Mouse (Mus musculus) MEL (cell line): ENCODE measurements around the gene Ctdnep1. TPM values are rescaled to one million over a fixed set of nuclear protein-coding genes. Genes with fewer than 3 reads are reported as not detected.

Experiments
- DNase-seq: peaks from one replicate; pipeline ENCODE4 v3.0.0; 2011; ENCODE audit warnings: low read depth, low spot score
- H3K27ac ChIP-seq: 2 replicates; pipeline ENCODE4 v1.5.1; 2012; ENCODE audit warnings: low read depth, mild to moderate bottlenecking, control low read depth, low read length, moderate library complexity; ENCODE audit not compliant: control insufficient read depth
- H3K27me3 ChIP-seq, 2 experiments: fragments of 150-350 bp in 1 of 2; sonication (generic) in 1 of 2; 2 replicates each; pipeline ENCODE4 v1.6.1; 2012; ENCODE audit warnings: low read length in 2 of 2, mild to moderate bottlenecking in 2 of 2, improper control_type of control experiment in 1 of 2, moderate library complexity in 1 of 2; ENCODE audit not compliant: insufficient read depth in 2 of 2, control insufficient read depth in 1 of 2
- H3K36me3 ChIP-seq, 2 experiments: 2 replicates each; pipeline ENCODE4 v1.6.1; 2012 to 2014; ENCODE audit warnings: low read length in 2 of 2, improper control_type of control experiment in 1 of 2, inconsistent platforms in 1 of 2, mild to moderate bottlenecking in 1 of 2; ENCODE audit not compliant: insufficient read depth in 2 of 2, control insufficient read depth in 1 of 2
- H3K4me1 ChIP-seq, 2 experiments: fragments of 150-350 bp in 1 of 2; sonication (generic) in 1 of 2; 2 replicates each; pipeline ENCODE4 v1.6.1; 2012; ENCODE audit warnings: low read length in 2 of 2, improper control_type of control experiment in 1 of 2, mild to moderate bottlenecking in 1 of 2; ENCODE audit not compliant: insufficient read depth in 2 of 2, control insufficient read depth in 1 of 2
- H3K4me3 ChIP-seq, 2 experiments: fragments of 150-350 bp in 1 of 2; sonication (generic) in 1 of 2; 2 replicates each; pipeline ENCODE4 v1.5.1; 2012; ENCODE audit warnings: low read depth in 2 of 2, low read length in 2 of 2, mild to moderate bottlenecking in 2 of 2, moderate library complexity in 2 of 2, control low read depth in 1 of 2, improper control_type of control experiment in 1 of 2; ENCODE audit not compliant: control insufficient read depth in 1 of 2, insufficient read depth in 1 of 2
- H3K79me2 ChIP-seq: 2 replicates; pipeline ENCODE4 v1.6.1; 2012; ENCODE audit warnings: mild to moderate bottlenecking, low read length, moderate library complexity; ENCODE audit not compliant: control insufficient read depth, poor library complexity, insufficient read depth
- H3K9ac ChIP-seq: 2 replicates; pipeline ENCODE4 v1.6.1; 2012; ENCODE audit warnings: low read depth, mild to moderate bottlenecking, control low read depth, low read length, moderate library complexity; ENCODE audit not compliant: control insufficient read depth, poor library complexity, severe bottlenecking
- H3K9me3 ChIP-seq: fragments of 150-350 bp; sonication (generic); replicated peaks from 2 replicates; pipeline ENCODE4 v1.6.1; 2012; ENCODE audit warnings: mild to moderate bottlenecking, low read length, improper control_type of control experiment, moderate library complexity; ENCODE audit not compliant: insufficient read depth
- BHLHE40 ChIP-seq: IDR thresholded peaks from 2 replicates; pipeline ENCODE4 v1.6.1; 2012; ENCODE audit warnings: low read depth, mild to moderate bottlenecking, inconsistent platforms, low read length, improper control_type of control experiment, borderline replicate concordance
- CHD1 ChIP-seq: IDR thresholded peaks from 2 replicates; pipeline ENCODE4 v1.6.1; 2012; ENCODE audit warnings: low read depth, mild to moderate bottlenecking, inconsistent platforms, low read length, improper control_type of control experiment
- CHD2 ChIP-seq: IDR thresholded peaks from 2 replicates; pipeline ENCODE4 v1.6.1; 2011; ENCODE audit warnings: low read length, improper control_type of control experiment
- CTCF ChIP-seq, 3 experiments: IDR thresholded peaks in 2 of 3; conservative IDR thresholded peaks in 1 of 3; 2 replicates each; pipeline ENCODE4 v1.5.1; 2011 to 2012; ENCODE audit warnings: low read length in 3 of 3, low read depth in 2 of 3, mild to moderate bottlenecking in 2 of 3, improper control_type of control experiment in 1 of 3, inconsistent platforms in 1 of 3, mixed read lengths in 1 of 3, moderate library complexity in 1 of 3; ENCODE audit not compliant: control insufficient read depth in 1 of 3, insufficient read depth in 1 of 3, poor library complexity in 1 of 3, severe bottlenecking in 1 of 3
- E2F4 ChIP-seq: IDR thresholded peaks from 2 replicates; pipeline ENCODE4 v1.6.1; 2011; ENCODE audit warnings: low read depth, low read length, improper control_type of control experiment, borderline replicate concordance
- ELF1 ChIP-seq: IDR thresholded peaks from 2 replicates; pipeline ENCODE4 v1.6.1; 2014; ENCODE audit warnings: low read depth, mild to moderate bottlenecking, inconsistent platforms, low read length, improper control_type of control experiment, moderate library complexity
- EP300 ChIP-seq, 2 experiments: IDR thresholded peaks; 2 replicates each; pipeline ENCODE4 v1.6.1; 2011; ENCODE audit warnings: improper control_type of control experiment in 2 of 2, low read length in 2 of 2, low read depth in 1 of 2, mild to moderate bottlenecking in 1 of 2
- ETS1 ChIP-seq: IDR thresholded peaks from 2 replicates; pipeline ENCODE4 v1.6.1; 2012; ENCODE audit warnings: low read depth, mild to moderate bottlenecking, inconsistent platforms, low read length, improper control_type of control experiment, moderate library complexity
- GABPA ChIP-seq: IDR thresholded peaks from 2 replicates; pipeline ENCODE4 v1.6.1; 2012; ENCODE audit warnings: low read depth, mild to moderate bottlenecking, inconsistent platforms, low read length, improper control_type of control experiment, moderate library complexity
- GATA1 ChIP-seq: IDR thresholded peaks from 2 replicates; pipeline ENCODE4 v1.6.1; 2011; ENCODE audit warnings: low read depth, low read length, improper control_type of control experiment
- HCFC1 ChIP-seq: IDR thresholded peaks from 2 replicates; pipeline ENCODE4 v1.6.1; 2012; ENCODE audit warnings: low read depth, mild to moderate bottlenecking, inconsistent platforms, low read length, improper control_type of control experiment, moderate library complexity
- JUND ChIP-seq: IDR thresholded peaks from 2 replicates; pipeline ENCODE4 v1.6.1; 2011; ENCODE audit warnings: low read depth, mild to moderate bottlenecking, improper control_type of control experiment, low read length
- MAFK ChIP-seq: IDR thresholded peaks from 2 replicates; pipeline ENCODE4 v1.6.1; 2011; ENCODE audit warnings: low read depth, mild to moderate bottlenecking, low read length, improper control_type of control experiment, borderline replicate concordance
- MAX ChIP-seq: IDR thresholded peaks from 2 replicates; pipeline ENCODE4 v1.6.1; 2011; ENCODE audit warnings: low read length, improper control_type of control experiment
- MAZ ChIP-seq: IDR thresholded peaks from 2 replicates; pipeline ENCODE4 v1.6.1; 2012; ENCODE audit warnings: low read depth, mild to moderate bottlenecking, inconsistent platforms, low read length, improper control_type of control experiment
- MEF2A ChIP-seq: IDR thresholded peaks from 2 replicates; pipeline ENCODE4 v1.6.1; 2014; ENCODE audit warnings: low read depth, mild to moderate bottlenecking, inconsistent platforms, low read length, improper control_type of control experiment; ENCODE audit not compliant: poor library complexity, insufficient replicate concordance, severe bottlenecking; ENCODE audit errors: extremely low read depth
- MXI1 ChIP-seq: IDR thresholded peaks from 2 replicates; pipeline ENCODE4 v1.6.1; 2011; ENCODE audit warnings: mild to moderate bottlenecking, low read depth, low read length, improper control_type of control experiment
- MYB ChIP-seq: IDR thresholded peaks from 2 replicates; pipeline ENCODE4 v1.6.1; 2011; ENCODE audit warnings: mild to moderate bottlenecking, low read depth, low read length, improper control_type of control experiment
- MYC ChIP-seq: IDR thresholded peaks from 2 replicates; pipeline ENCODE4 v1.6.1; 2011; ENCODE audit warnings: low read depth, mild to moderate bottlenecking, low read length, improper control_type of control experiment, moderate library complexity
- NELFE ChIP-seq: IDR thresholded peaks from 2 replicates; pipeline ENCODE4 v1.6.1; 2011; ENCODE audit warnings: low read depth, low read length, improper control_type of control experiment
- POLR2A ChIP-seq, 2 experiments: IDR thresholded peaks; 2 replicates each; pipeline ENCODE4 v1.6.1; 2011 to 2012; ENCODE audit warnings: low read length in 2 of 2, mild to moderate bottlenecking in 2 of 2, control low read depth in 1 of 2, improper control_type of control experiment in 1 of 2, low read depth in 1 of 2, moderate library complexity in 1 of 2; ENCODE audit not compliant: control insufficient read depth in 1 of 2, insufficient read depth in 1 of 2, poor library complexity in 1 of 2
- POLR2AphosphoS2 ChIP-seq: IDR thresholded peaks from 2 replicates; pipeline ENCODE4 v1.6.1; 2011; ENCODE audit warnings: low read length, improper control_type of control experiment
- RAD21 ChIP-seq: IDR thresholded peaks from 2 replicates; pipeline ENCODE4 v1.6.1; 2011; ENCODE audit warnings: mild to moderate bottlenecking, low read depth, low read length, improper control_type of control experiment
- SMC3 ChIP-seq: IDR thresholded peaks from 2 replicates; pipeline ENCODE4 v1.6.1; 2011; ENCODE audit warnings: low read depth, low read length, improper control_type of control experiment
- TBP ChIP-seq: IDR thresholded peaks from 2 replicates; pipeline ENCODE4 v1.8.0; 2011; ENCODE audit warnings: low read depth, low read length, improper control_type of control experiment
- TCF12 ChIP-seq: IDR thresholded peaks from 2 replicates; pipeline ENCODE4 v1.6.1; 2014; ENCODE audit warnings: low read depth, mild to moderate bottlenecking, inconsistent platforms, low read length, improper control_type of control experiment, moderate library complexity
- USF1 ChIP-seq: IDR thresholded peaks from 2 replicates; pipeline ENCODE4 v1.6.1; 2014; ENCODE audit warnings: low read depth, mild to moderate bottlenecking, inconsistent platforms, low read length, improper control_type of control experiment, moderate library complexity
- USF2 ChIP-seq, 2 experiments: IDR thresholded peaks; 2 replicates each; pipeline ENCODE4 v1.6.1; 2011 to 2012; ENCODE audit warnings: improper control_type of control experiment in 2 of 2, low read length in 2 of 2, borderline replicate concordance in 1 of 2, inconsistent platforms in 1 of 2, low read depth in 1 of 2, mild to moderate bottlenecking in 1 of 2; ENCODE audit not compliant: insufficient read depth in 1 of 2
- ZC3H11A ChIP-seq: IDR thresholded peaks from 2 replicates; pipeline ENCODE4 v1.6.1; 2012; ENCODE audit warnings: low read depth, mild to moderate bottlenecking, inconsistent platforms, low read length, improper control_type of control experiment
- ZKSCAN1 ChIP-seq: IDR thresholded peaks from 2 replicates; pipeline ENCODE4 v1.6.1; 2012; ENCODE audit warnings: low read depth, mild to moderate bottlenecking, inconsistent platforms, low read length, improper control_type of control experiment, moderate library complexity
- ZNF384 ChIP-seq: IDR thresholded peaks from 2 replicates; pipeline ENCODE4 v1.6.1; 2012; ENCODE audit warnings: low read depth, mild to moderate bottlenecking, inconsistent platforms, low read length, improper control_type of control experiment
- polyA plus RNA-seq, 2 experiments: library from polyadenylated mRNA; stranded (reverse) in 1 of 2; unstranded in 1 of 2; fragments of >175 nt in 1 of 2; fragments of >200 nt in 1 of 2; gene quantifications; 2 replicates each; pipeline versions ENCODE4 v1.2.1 to v1.2.4; 2012; ENCODE audit warnings: low replicate concordance in 2 of 2, low read depth in 1 of 2; ENCODE audit not compliant: insufficient read length in 2 of 2, insufficient read depth in 1 of 2, missing spikeins in 1 of 2
- total RNA-seq: library from RNA; depleted of rRNA; stranded (reverse); fragments of 300-350 nt; gene quantifications from 2 replicates; pipeline ENCODE4 v1.2.3, GENCODE M21; 2012

The Ctdnep1 gene
- total and polyA plus RNA-seq, 3 experiments, result 47.3 to 133 TPM; not detected in 1

- Histone ChIP-seq H3K4me1 (peaks cover 6 to 24% of the 10 kb centered on the region in 2 experiments), H3K79me2 (peaks cover 12% of the 10 kb centered on the region), H3K36me3 (peaks cover 0 to 25% of the 10 kb centered on the region in 2 experiments; a peak in 3 of 4 replicates), H3K9ac (no peak overlapping the region), H3K9me3 (no peaks in the 10 kb centered on the region), H3K27ac (no peak overlapping the region), H3K27me3 (no peaks in the 10 kb centered on the region), H3K4me3 (no peak overlapping the region)
- TF ChIP-seq CTCF (IDR thresholded peaks at IDR 0.05 in 2 of 3, conservative IDR thresholded peaks at IDR 0.05 in 1 of 3; ENCODE audit: control insufficient read depth in 1 of 3, insufficient read depth in 1 of 3, low read depth in 2 of 3, low read length in 3 of 3, poor library complexity in 1 of 3, severe bottlenecking in 1 of 3) (no peak), USF2 (IDR thresholded peaks at IDR 0.05; ENCODE audit: borderline replicate concordance in 1 of 2, insufficient read depth in 1 of 2, low read depth in 1 of 2, low read length in 2 of 2) (no peak), ELF1 (no peak), MAFK (no peak)
- DNase-seq, result no peak
These were observed 33.1 kb downstream of the Ctdnep1 start for GRCm38 (mm10) chr11:70014051-70014450.

- Histone ChIP-seq H3K27ac (peak within 1 kb of the TSS; percentile 22), H3K79me2 (peaks cover 20% of the 10 kb centered on the region), H3K4me3 (peak within 1 kb of the TSS; percentile 82 to 86), H3K27me3 (no peaks in the 10 kb centered on the region), H3K9me3 (no peaks in the 10 kb centered on the region), H3K4me1 (peaks cover 6 to 30% of the 10 kb centered on the region in 2 experiments), H3K9ac (peak within 1 kb of the TSS; percentile 84), H3K36me3 (peaks cover 0 to 32% of the 10 kb centered on the region in 2 experiments; a peak in 2 of 4 replicates)
- DNase-seq, result peak; percentile 95
- TF ChIP-seq ZNF384, result peak; percentile 26; the same call in 1 of the 2 replicates
- TF ChIP-seq MAZ, result peak; percentile 85; the same call in 1 of the 2 replicates
- TF ChIP-seq E2F4, result no peak
- TF ChIP-seq USF1, result peak; percentile 50
- TF ChIP-seq EP300 (IDR thresholded peaks at IDR 0.05; ENCODE audit: low read depth in 1 of 2, low read length in 2 of 2), result no peak
- peak; percentile 40; the same call in 1 of the 2 replicates for TF ChIP-seq SMC3
- no peak for TF ChIP-seq BHLHE40
- TF ChIP-seq CHD2, result no peak
- no peak; the same call in none of the 2 replicates for TF ChIP-seq RAD21
- no peak for TF ChIP-seq JUND
- peak in 1 of 2 experiments; percentile 87; a peak in 2 of 4 replicates for TF ChIP-seq POLR2A (IDR thresholded peaks at IDR 0.05; ENCODE audit: control insufficient read depth in 1 of 2, insufficient read depth in 1 of 2, low read depth in 1 of 2, low read length in 2 of 2, poor library complexity in 1 of 2)
- TF ChIP-seq TBP, result peak; percentile 69
- TF ChIP-seq ZC3H11A, result no peak
- TF ChIP-seq MXI1, result peak; percentile 85
- peak; percentile 97 for TF ChIP-seq POLR2AphosphoS2
- TF ChIP-seq MYB, result no peak
- no peak for TF ChIP-seq ETS1
- TF ChIP-seq GATA1, result no peak
- TF ChIP-seq TCF12, result peak; percentile 67
- TF ChIP-seq CHD1, result no peak
- TF ChIP-seq NELFE, result peak; percentile 84
- TF ChIP-seq HCFC1, result peak; percentile 98
- TF ChIP-seq ZKSCAN1, result no peak; the same call in 1 of the 2 replicates
- TF ChIP-seq GABPA, result 0 out of 2 replicates have a peak, but pooled peaks have one; percentile 19
- no peak for TF ChIP-seq MEF2A
- peak; percentile 41; the same call in 1 of the 2 replicates for TF ChIP-seq MAX
- TF ChIP-seq MYC, result no peak
These were observed 34.1 kb downstream of the Ctdnep1 start, which contains the start of gene Acadvl for GRCm38 (mm10) chr11:70014880-70015558. Acadvl (minus strand) TSS chr11:70015411.
